Mouse (Mus musculus): ENCODE measurements around the gene Hist3h2a.

- no peak for TF ChIP-seq CTCF (IDR thresholded peaks at IDR 0.05; ENCODE audit: insufficient read depth, low read depth, low read length)
- no peak for TF ChIP-seq POLR2A (IDR thresholded peaks at IDR 0.05; ENCODE audit: insufficient read depth, low read depth, low read length)
These were observed 19.9 kb downstream of the Hist3h2a start for GRCm38 (mm10) chr11:58974414-58974813.

All from olfactory bulb, adult 2 months (tissue).